Mouse (Mus musculus): ENCODE data around the gene Nt5c2. TPM values are rescaled to one million over a fixed set of nuclear protein-coding genes. Genes with fewer than 3 reads are reported as not detected.

Gene Nt5c2
- polyA plus RNA-seq, 1 experiment, result 0.55 TPM

GRCm38 (mm10) chr19:47023546-47023945, 8.6 kb upstream of the Nt5c2 start:
- H3K4me1 ChIP-seq (ENCODE audit: control insufficient read depth), result no peaks in the 10 kb centered on the region
- H3K27me3 ChIP-seq (ENCODE audit: control insufficient read depth), result peaks cover 18% of the 10 kb centered on the region
- no peaks in the 10 kb centered on the region for H3K36me3 ChIP-seq (ENCODE audit: control insufficient read depth)
- no peak overlapping the region for H3K4me3 ChIP-seq (replicated peaks)
- TF ChIP-seq TAL1 (IDR thresholded peaks at IDR 0.05; ENCODE audit: low read length) (no peak), GATA1 (IDR thresholded peaks at IDR 0.05; ENCODE audit: low read length) (no peak)
- no peaks in the 10 kb centered on the region for H3K9me3 ChIP-seq (ENCODE audit: control insufficient read depth, low read length)

- TF ChIP-seq TAL1 (IDR thresholded peaks at IDR 0.05; ENCODE audit: low read length), result no peak
- TF ChIP-seq GATA1 (IDR thresholded peaks at IDR 0.05; ENCODE audit: low read length), result no peak
- Histone ChIP-seq H3K27me3 (ENCODE audit: control insufficient read depth) (peaks cover 26% of the 10 kb centered on the region), H3K9me3 (ENCODE audit: control insufficient read depth, low read length) (no peaks in the 10 kb centered on the region), H3K4me1 (ENCODE audit: control insufficient read depth) (no peaks in the 10 kb centered on the region), H3K36me3 (ENCODE audit: control insufficient read depth) (no peaks in the 10 kb centered on the region), H3K4me3 (replicated peaks) (no peak overlapping the region)
Observed at GRCm38 (mm10) chr19:47022709-47023108, 7.8 kb upstream of the Nt5c2 start.

GRCm38 (mm10) chr19:47019326-47019725, 4.4 kb upstream of the Nt5c2 start:
- peaks cover 60% of the 10 kb centered on the region for H3K27me3 ChIP-seq (ENCODE audit: control insufficient read depth)

GRCm38 (mm10) chr19:47018330-47018729, 3.4 kb upstream of the Nt5c2 start:
- Histone ChIP-seq H3K4me3 (replicated peaks) (no peak overlapping the region), H3K4me1 (ENCODE audit: control insufficient read depth) (peaks cover 12% of the 10 kb centered on the region), H3K27me3 (ENCODE audit: control insufficient read depth) (peaks cover 68% of the 10 kb centered on the region), H3K9me3 (ENCODE audit: control insufficient read depth, low read length) (peaks cover 12% of the 10 kb centered on the region; the same call in 1 of the 2 replicates), H3K36me3 (ENCODE audit: control insufficient read depth) (no peaks in the 10 kb centered on the region)
- TF ChIP-seq GATA1 (IDR thresholded peaks at IDR 0.05; ENCODE audit: low read length) (no peak), TAL1 (IDR thresholded peaks at IDR 0.05; ENCODE audit: low read length) (no peak)

More at GRCm38 (mm10) chr19:47019326-47019725, 4.4 kb upstream of the Nt5c2 start:
- no peak overlapping the region for H3K4me3 ChIP-seq (replicated peaks)
- peaks cover 12% of the 10 kb centered on the region for H3K4me1 ChIP-seq (ENCODE audit: control insufficient read depth)
- TF ChIP-seq GATA1 (IDR thresholded peaks at IDR 0.05; ENCODE audit: low read length), result no peak
- no peak for TF ChIP-seq TAL1 (IDR thresholded peaks at IDR 0.05; ENCODE audit: low read length)
- H3K36me3 ChIP-seq (ENCODE audit: control insufficient read depth), result no peaks in the 10 kb centered on the region
- H3K9me3 ChIP-seq (ENCODE audit: control insufficient read depth, low read length), result peaks cover 12% of the 10 kb centered on the region; the same call in 1 of the 2 replicates

DNA sequence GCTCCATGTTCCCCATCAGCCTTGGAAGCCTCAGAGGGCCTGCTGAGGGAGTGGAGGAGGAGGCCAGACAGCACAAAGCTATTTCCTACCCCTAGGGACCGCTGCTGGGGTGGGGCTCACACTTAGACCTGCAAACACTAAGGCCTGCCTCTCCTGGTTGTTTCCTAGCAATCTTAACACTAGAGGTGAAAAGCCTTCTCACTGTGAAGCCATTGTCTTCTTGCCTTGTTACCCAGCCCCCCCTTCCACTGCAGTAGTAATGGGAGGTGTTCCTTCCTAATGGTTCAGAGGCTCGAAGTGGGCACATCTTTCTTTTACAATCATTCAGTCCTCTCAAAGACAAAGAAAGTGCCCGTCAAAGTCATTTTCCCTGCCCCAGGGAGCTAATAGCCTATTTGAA, 2.9 kb upstream of the Nt5c2 start:
- TF ChIP-seq GATA1 (IDR thresholded peaks at IDR 0.05; ENCODE audit: low read length) (no peak), TAL1 (IDR thresholded peaks at IDR 0.05; ENCODE audit: low read length) (no peak)
- Histone ChIP-seq H3K9me3 (ENCODE audit: control insufficient read depth, low read length) (peaks cover 12% of the 10 kb centered on the region; the same call in 1 of the 2 replicates), H3K27me3 (ENCODE audit: control insufficient read depth) (peaks cover 73% of the 10 kb centered on the region), H3K36me3 (ENCODE audit: control insufficient read depth) (no peaks in the 10 kb centered on the region), H3K4me3 (replicated peaks) (no peak overlapping the region), H3K4me1 (ENCODE audit: control insufficient read depth) (peaks cover 12% of the 10 kb centered on the region)

DNA sequence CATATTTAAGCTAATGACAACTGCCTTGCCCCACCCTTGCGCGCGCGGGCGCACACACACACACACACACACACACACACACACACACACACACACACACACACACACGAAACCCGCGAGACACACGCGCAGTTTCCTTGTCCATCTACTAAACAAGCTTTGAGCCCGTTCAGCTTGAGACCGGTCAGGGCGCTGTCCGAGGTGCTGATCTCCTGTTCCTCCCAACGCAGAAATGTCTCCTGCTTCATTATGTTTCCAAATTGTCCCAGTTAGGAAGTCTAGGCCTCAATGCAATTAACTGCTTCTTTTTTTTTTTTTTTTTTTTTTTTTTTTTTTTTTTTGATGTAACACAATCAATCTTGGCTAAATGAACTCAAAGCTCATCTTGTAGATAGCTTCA, 1.5 kb upstream of the Nt5c2 start:
- peaks cover 85% of the 10 kb centered on the region for H3K27me3 ChIP-seq (ENCODE audit: control insufficient read depth)
- H3K9me3 ChIP-seq (ENCODE audit: control insufficient read depth, low read length), result peaks cover 12% of the 10 kb centered on the region; the same call in 1 of the 2 replicates
- no peak overlapping the region for H3K4me3 ChIP-seq (replicated peaks)

GRCm38 (mm10) chr19:47015965-47016364, 1.0 kb upstream of the Nt5c2 start:
- peaks cover 12% of the 10 kb centered on the region; the same call in 1 of the 2 replicates for H3K9me3 ChIP-seq (ENCODE audit: control insufficient read depth, low read length)
- peaks cover 90% of the 10 kb centered on the region for H3K27me3 ChIP-seq (ENCODE audit: control insufficient read depth)
- H3K4me3 ChIP-seq (replicated peaks), result no peak overlapping the region
- H3K4me1 ChIP-seq (ENCODE audit: control insufficient read depth), result peaks cover 12% of the 10 kb centered on the region
- no peak for TF ChIP-seq GATA1 (IDR thresholded peaks at IDR 0.05; ENCODE audit: low read length)
- TF ChIP-seq TAL1 (IDR thresholded peaks at IDR 0.05; ENCODE audit: low read length), result no peak
- H3K36me3 ChIP-seq (ENCODE audit: control insufficient read depth), result no peaks in the 10 kb centered on the region

More for the DNA sequence above, 1.5 kb upstream of the Nt5c2 start:
- TF ChIP-seq TAL1 (IDR thresholded peaks at IDR 0.05; ENCODE audit: low read length) (no peak), GATA1 (IDR thresholded peaks at IDR 0.05; ENCODE audit: low read length) (no peak)
- peaks cover 12% of the 10 kb centered on the region for H3K4me1 ChIP-seq (ENCODE audit: control insufficient read depth)
- no peaks in the 10 kb centered on the region for H3K36me3 ChIP-seq (ENCODE audit: control insufficient read depth)

DNA sequence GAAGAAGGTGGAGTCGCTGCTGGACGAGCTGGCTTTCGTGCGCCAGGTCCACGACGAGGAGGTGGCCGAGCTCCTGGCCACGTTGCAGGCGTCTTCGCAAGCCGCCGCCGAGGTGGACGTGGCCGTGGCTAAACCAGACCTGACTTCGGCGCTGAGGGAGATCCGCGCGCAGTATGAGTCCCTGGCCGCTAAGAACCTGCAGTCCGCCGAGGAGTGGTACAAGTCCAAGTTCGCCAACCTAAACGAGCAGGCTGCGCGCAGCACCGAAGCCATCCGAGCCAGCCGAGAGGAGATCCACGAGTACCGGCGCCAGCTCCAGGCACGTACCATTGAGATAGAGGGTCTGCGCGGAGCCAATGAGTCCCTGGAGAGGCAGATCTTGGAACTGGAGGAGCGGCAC, 443 bp upstream of the Nt5c2 start:
- no peaks in the 10 kb centered on the region for H3K36me3 ChIP-seq (ENCODE audit: control insufficient read depth)
- H3K4me1 ChIP-seq (ENCODE audit: control insufficient read depth), result peaks cover 12% of the 10 kb centered on the region
- no peak for TF ChIP-seq GATA1 (IDR thresholded peaks at IDR 0.05; ENCODE audit: low read length)
- no peak for TF ChIP-seq TAL1 (IDR thresholded peaks at IDR 0.05; ENCODE audit: low read length)
- H3K4me3 ChIP-seq (replicated peaks), result no peak overlapping the region
- H3K27me3 ChIP-seq (ENCODE audit: control insufficient read depth), result peaks cover 90% of the 10 kb centered on the region
- H3K9me3 ChIP-seq (ENCODE audit: control insufficient read depth, low read length), result peaks cover 12% of the 10 kb centered on the region; the same call in 1 of the 2 replicates

GRCm38 (mm10) chr19:47014159-47014446, 850 bp downstream of the Nt5c2 start:
- Histone ChIP-seq H3K4me1 (ENCODE audit: control insufficient read depth) (peaks cover 12% of the 10 kb centered on the region), H3K4me3 (replicated peaks) (no peak overlapping the region), H3K9me3 (ENCODE audit: control insufficient read depth, low read length) (peaks cover 12% of the 10 kb centered on the region; the same call in 1 of the 2 replicates), H3K36me3 (ENCODE audit: control insufficient read depth) (no peaks in the 10 kb centered on the region), H3K27me3 (ENCODE audit: control insufficient read depth) (peaks cover 88% of the 10 kb centered on the region)
- TF ChIP-seq GATA1 (IDR thresholded peaks at IDR 0.05; ENCODE audit: low read length) (no peak), TAL1 (IDR thresholded peaks at IDR 0.05; ENCODE audit: low read length) (no peak)
